Mouse (Mus musculus) midbrain, postnatal 0 days (tissue): ENCODE results near the gene Tmem274. TPM values are rescaled to one million over a fixed set of nuclear protein-coding genes. Genes with fewer than 3 reads are reported as not detected.
A peak's percentile ranks its signal among the peaks of the same experiment; 100 is the strongest.

Experiments used
- ATAC-seq: fragments of 200-750 bp; cut with Nextera tagmentation; 2 replicates; pipeline ENCODE4 v1.8.0; 2017; ENCODE audit warnings: moderate number of reproducible peaks, mild to moderate bottlenecking, moderate TSS enrichment, moderate library complexity; ENCODE audit not compliant: low FRiP score
- DNase-seq: peaks from one replicate; pipeline ENCODE4 v3.0.0-alpha.2; 2015; ENCODE audit warnings: low spot score
- H3K27ac ChIP-seq: fragments of 300-500 bp; sonication (generic); 2 replicates; pipeline ENCODE4 v1.5.1; 2014; ENCODE audit warnings: low read depth, mild to moderate bottlenecking, low read length, mixed read lengths
- H3K27me3 ChIP-seq: fragments of 300-500 bp; sonication (generic); 2 replicates; pipeline ENCODE4 v1.6.1; 2014; ENCODE audit warnings: low read length, control low read depth, mixed read lengths; ENCODE audit not compliant: insufficient read depth
- H3K36me3 ChIP-seq: fragments of 300-500 bp; sonication (generic); 2 replicates; pipeline ENCODE4 v1.6.1; 2014; ENCODE audit warnings: low read length, control low read depth, mixed read lengths; ENCODE audit not compliant: insufficient read depth
- H3K4me1 ChIP-seq: fragments of 300-500 bp; sonication (generic); 2 replicates; pipeline ENCODE4 v1.6.1; 2014; ENCODE audit warnings: mild to moderate bottlenecking, control low read depth, antibody characterized with exemption, low read length, mixed read lengths; ENCODE audit not compliant: insufficient read depth
- H3K4me2 ChIP-seq: fragments of 300-500 bp; sonication (generic); 2 replicates; pipeline ENCODE4 v1.6.1; 2014; ENCODE audit warnings: low read depth, mild to moderate bottlenecking, low read length, mixed read lengths; ENCODE audit not compliant: poor library complexity, severe bottlenecking
- H3K4me3 ChIP-seq: fragments of 300-500 bp; sonication (generic); 2 replicates; pipeline ENCODE4 v1.5.1; 2014; ENCODE audit warnings: low read depth, mild to moderate bottlenecking, low read length, moderate library complexity
- H3K9ac ChIP-seq: fragments of 300-500 bp; sonication (generic); replicated peaks from 2 replicates; pipeline ENCODE4 v1.6.1; 2014; ENCODE audit warnings: mild to moderate bottlenecking, low read length, moderate library complexity, mixed read lengths; ENCODE audit not compliant: poor library complexity, severe bottlenecking
- H3K9me3 ChIP-seq: fragments of 300-500 bp; sonication (generic); 2 replicates; pipeline ENCODE4 v1.6.1; 2016; ENCODE audit warnings: low read length, control low read depth
- CTCF ChIP-seq: IDR thresholded peaks from 2 replicates; pipeline ENCODE4 v1.5.1; 2016; ENCODE audit warnings: antibody characterized with exemption, mild to moderate bottlenecking
- WGBS: fragments of 180-500 bp; shearing (Covaris S2); extraction: QIAGEN DNeasy Blood & Tissue Kit; methylation state at CpG from one replicate; pipeline ENCODE4 v1.1.7; 2014; 5-methylcytosine and 5-hydroxymethylcytosine counted together
- polyA plus RNA-seq: library from polyadenylated mRNA; unstranded; fragments of >200 nt; fragmentation: Nextera tagmentation; extraction: Ambion mirVana; gene quantifications from 2 replicates; pipeline ENCODE4 v1.2.1, GENCODE M21; 2015
- total RNA-seq: library from RNA; depleted of rRNA; stranded (reverse); fragments of >200 nt; gene quantifications from 2 replicates; pipeline ENCODE4 v1.2.3, GENCODE M21; 2014

The Tmem274 gene
- total and polyA plus RNA-seq, 2 experiments from 2014 or later: not detected

GRCm38 (mm10) chr4:149461579-149462304, 15.4 kb upstream of the Tmem274 start:
- no peaks in the 10 kb centered on the region for H3K27me3 ChIP-seq
- 66% methylated on average over 7 of the region's 7 CpGs for WGBS
- no peak overlapping the region for H3K9ac ChIP-seq
- H3K4me3 ChIP-seq: no peak overlapping the region
- H3K9me3 ChIP-seq: no peaks in the 10 kb centered on the region
- no peaks in the 10 kb centered on the region for H3K4me1 ChIP-seq
- no peak for DNase-seq
- no peak for ATAC-seq
- no peak overlapping the region for H3K27ac ChIP-seq
- no peaks in the 10 kb centered on the region for H3K36me3 ChIP-seq
- no peak overlapping the region for H3K4me2 ChIP-seq
- no peak for TF ChIP-seq CTCF

GRCm38 (mm10) chr4:149462305-149462971, 14.7 kb upstream of the Tmem274 start:
- DNase-seq (no peak), ATAC-seq (no peak)
- Histone ChIP-seq H3K27me3 (no peaks in the 10 kb centered on the region), H3K4me1 (no peaks in the 10 kb centered on the region), H3K4me3 (no peak overlapping the region), H3K36me3 (no peaks in the 10 kb centered on the region), H3K9me3 (no peaks in the 10 kb centered on the region), H3K27ac (no peak overlapping the region), H3K4me2 (no peak overlapping the region), H3K9ac (no peak overlapping the region)
- 83% methylated on average over 6 of the region's 6 CpGs for WGBS
- no peak for TF ChIP-seq CTCF

GRCm38 (mm10) chr4:149463435-149463950, 13.7 kb upstream of the Tmem274 start:
- no peak for TF ChIP-seq CTCF
- DNase-seq: no peak
- Histone ChIP-seq H3K4me2 (no peak overlapping the region), H3K27ac (no peak overlapping the region), H3K9ac (no peak overlapping the region), H3K36me3 (no peaks in the 10 kb centered on the region), H3K27me3 (no peaks in the 10 kb centered on the region), H3K9me3 (no peaks in the 10 kb centered on the region), H3K4me3 (no peak overlapping the region), H3K4me1 (no peaks in the 10 kb centered on the region)
- WGBS: 75% methylated on average over 6 of the region's 6 CpGs
- no peak for ATAC-seq

- 94% methylated on average over 3 of the region's 3 CpGs for WGBS
- Histone ChIP-seq H3K9me3 (no peaks in the 10 kb centered on the region), H3K36me3 (peaks cover 9% of the 10 kb centered on the region; the same call in 1 of the 2 replicates), H3K4me3 (no peak overlapping the region), H3K27ac (no peak overlapping the region), H3K4me1 (no peaks in the 10 kb centered on the region), H3K27me3 (no peaks in the 10 kb centered on the region), H3K4me2 (no peak overlapping the region), H3K9ac (no peak overlapping the region)
- ATAC-seq: no peak
- no peak for DNase-seq
- TF ChIP-seq CTCF: no peak
Observed at GRCm38 (mm10) chr4:149469557-149469956, 7.6 kb upstream of the Tmem274 start.

GRCm38 (mm10) chr4:149475096-149475495, 2.1 kb upstream of the Tmem274 start:
- H3K36me3 ChIP-seq: peaks cover 5% of the 10 kb centered on the region; the same call in 1 of the 2 replicates
- H3K9ac ChIP-seq: no peak overlapping the region
- H3K27me3 ChIP-seq: no peaks in the 10 kb centered on the region
- peak; percentile 10 for DNase-seq
- H3K4me2 ChIP-seq: no peak overlapping the region
- no peak for TF ChIP-seq CTCF
- H3K27ac ChIP-seq: no peak overlapping the region
- no peaks in the 10 kb centered on the region for H3K9me3 ChIP-seq
- ATAC-seq: no peak
- H3K4me3 ChIP-seq: no peak overlapping the region
- no peaks in the 10 kb centered on the region for H3K4me1 ChIP-seq
- 84% methylated on average over 7 of the region's 7 CpGs for WGBS

- Histone ChIP-seq H3K36me3 (peaks cover 19% of the 10 kb centered on the region), H3K27me3 (no peaks in the 10 kb centered on the region), H3K4me1 (no peaks in the 10 kb centered on the region), H3K9me3 (no peaks in the 10 kb centered on the region), H3K27ac (peak overlapping the region; percentile 62), H3K9ac (peak overlapping the region; percentile 82), H3K4me2 (peak overlapping the region; percentile 58), H3K4me3 (peak overlapping the region; percentile 75)
- ATAC-seq: no peak
- DNase-seq: no peak
- TF ChIP-seq CTCF: no peak
- 38% methylated on average over 3 of the region's 3 CpGs for WGBS
Observed at GRCm38 (mm10) chr4:149484566-149484965, 7.4 kb downstream of the Tmem274 start.
